8 mouse cellular contexts compared by ENCODE assay signal in genomic region chr7:79498965-79499595, GRCm38 (mm10). TPM values are rescaled to one million over a fixed set of nuclear protein-coding genes. Genes with fewer than 3 reads are reported as not detected.
DNase-seq lines count a peak whose midpoint lies in the region; ATAC-seq lines count a peak whose summit lies in the region.

No protein-coding gene starts in this region.

- 0 out of 2 replicates have a peak, but pooled peaks cover 3% of the 10 kb centered on the region for H3K36me3 ChIP-seq in hindbrain, embryonic 12.5 days

- peaks cover 92% of the 10 kb centered on the region for H3K27me3 ChIP-seq in hindbrain, embryonic 12.5 days

- H3K4me2 ChIP-seq in hindbrain, embryonic 12.5 days (replicated peaks): peak overlapping the region; percentile 84

- ATAC-seq in hindbrain, embryonic 12.5 days (ENCODE audit: low FRiP score): peak; percentile 17
- no peak for ATAC-seq in frontal cortex, adult (ENCODE audit: low TSS enrichment)

- H3K9ac ChIP-seq in hindbrain, embryonic 12.5 days: peak overlapping the region; percentile 98

- peaks cover 38% of the 10 kb centered on the region for H3K4me1 ChIP-seq in hindbrain, embryonic 12.5 days

- peak overlapping the region; percentile 98 for H3K27ac ChIP-seq in hindbrain, embryonic 12.5 days

- DNase-seq in layer of hippocampus, postnatal 10 days (ENCODE audit: low spot score in 2 of 2): peak; percentile 54 to 66
- no peak for DNase-seq in layer of hippocampus, postnatal 25 days (ENCODE audit: extremely low spot score in 1 of 2, low spot score in 1 of 2)
- peak; percentile 76 for DNase-seq in ZHBTc4 (ENCODE audit: low read depth, low spot score)
- peak; percentile 80 for DNase-seq in cerebellum, adult 9-11 months
- peak; percentile 64 for DNase-seq in lung, postnatal 10 days
- peak; percentile 61 for DNase-seq in ovary, postnatal 36 days (ENCODE audit: low spot score)

- no peaks in the 10 kb centered on the region for H3K9me3 ChIP-seq in hindbrain, embryonic 12.5 days (replicated peaks)

- H3K4me3 ChIP-seq in hindbrain, embryonic 12.5 days: peak overlapping the region; percentile 84

- WGBS in hindbrain, embryonic 12.5 days: under 1% methylated on average over 35 of the region's 35 CpGs

RNA-seq across cellular contexts. Expression of gene Polg, which starts 32.9 kb away (rescaled TPM):
- 10 to 100 TPM; 83.3 to 96.9 TPM for total RNA-seq in layer of hippocampus, postnatal 10 days (2021)
- 10 to 100 TPM; 74.2 to 91.0 TPM for total RNA-seq in layer of hippocampus, postnatal 25 days (2021)
- 40.1 and 42.0 TPM in 2 replicates for polyA plus RNA-seq in hindbrain, embryonic 12.5 days (2016; fragmentation: Nextera tagmentation; extraction: Ambion mirVana)

Comparison
In these comparisons a context has a peak if more than half of its experiments do, and no peak if none do; other contexts are left out.
1. DNase-seq: peak in layer of hippocampus, postnatal 10 days (2 of 2), ZHBTc4 (single experiment), cerebellum, adult 9-11 months (single experiment), lung, postnatal 10 days (single experiment) and ovary, postnatal 36 days (single experiment); none in layer of hippocampus, postnatal 25 days (0 of 2).